Mouse (Mus musculus) kidney, embryonic 16.5 days (tissue): Measurements from ENCODE around the gene Clpsl2. TPM values are rescaled to one million over a fixed set of nuclear protein-coding genes. Genes with fewer than 3 reads are reported as not detected.

Experiments used
- ATAC-seq: fragments of 200-750 bp; cut with Nextera tagmentation; 2 replicates; pipeline ENCODE4 v1.8.0; 2017; ENCODE audit warnings: moderate TSS enrichment; ENCODE audit not compliant: low FRiP score, low TSS enrichment
- H3K27ac ChIP-seq: fragments of 300-500 bp; sonication (generic); 2 replicates; pipeline ENCODE4 v1.5.1; 2014; ENCODE audit warnings: low read length
- H3K27me3 ChIP-seq: fragments of 300-500 bp; sonication (generic); 2 replicates; pipeline ENCODE4 v1.6.1; 2014; ENCODE audit warnings: low read length, control low read depth, mixed read lengths; ENCODE audit not compliant: insufficient read depth
- H3K36me3 ChIP-seq: fragments of 300-500 bp; sonication (generic); 2 replicates; pipeline ENCODE4 v1.6.1; 2014; ENCODE audit warnings: low read length, control low read depth, mixed read lengths; ENCODE audit not compliant: insufficient read depth
- H3K4me1 ChIP-seq: fragments of 300-500 bp; sonication (generic); 2 replicates; pipeline ENCODE4 v1.6.1; 2014; ENCODE audit warnings: low read length, control low read depth, mixed read lengths; ENCODE audit not compliant: insufficient read depth
- H3K4me2 ChIP-seq: fragments of 300-500 bp; sonication (generic); replicated peaks from 2 replicates; pipeline ENCODE4 v1.6.1; 2014; ENCODE audit warnings: low read depth, low read length
- H3K4me3 ChIP-seq: fragments of 300-500 bp; sonication (generic); 2 replicates; pipeline ENCODE4 v1.5.1; 2014; ENCODE audit warnings: mild to moderate bottlenecking, low read length
- H3K9ac ChIP-seq: fragments of 300-500 bp; sonication (generic); replicated peaks from 2 replicates; pipeline ENCODE4 v1.6.1; 2014; ENCODE audit warnings: low read length
- H3K9me3 ChIP-seq: fragments of 300-500 bp; sonication (generic); 2 replicates; pipeline ENCODE4 v1.6.1; 2016; ENCODE audit warnings: low read length, control low read depth
- WGBS: fragments of 180-500 bp; shearing (Covaris S2); extraction: QIAGEN DNeasy Blood & Tissue Kit; methylation state at CpG from one replicate; pipeline ENCODE4 v1.1.7; 2014; 5-methylcytosine and 5-hydroxymethylcytosine counted together
- microRNA-seq: library from miRNA; unstranded; fragments of <30 nt; microRNA quantifications from one replicate; pipeline ENCODE4, GENCODE M21; 2016
- polyA plus RNA-seq: library from polyadenylated mRNA; unstranded; fragments of >200 nt; fragmentation: Nextera tagmentation; extraction: Ambion mirVana; gene quantifications from 2 replicates; pipeline ENCODE4 v1.2.1, GENCODE M21; 2015

Clpsl2 gene
- polyA plus RNA-seq, 1 experiment from 2014 or later = not detected

DNA sequence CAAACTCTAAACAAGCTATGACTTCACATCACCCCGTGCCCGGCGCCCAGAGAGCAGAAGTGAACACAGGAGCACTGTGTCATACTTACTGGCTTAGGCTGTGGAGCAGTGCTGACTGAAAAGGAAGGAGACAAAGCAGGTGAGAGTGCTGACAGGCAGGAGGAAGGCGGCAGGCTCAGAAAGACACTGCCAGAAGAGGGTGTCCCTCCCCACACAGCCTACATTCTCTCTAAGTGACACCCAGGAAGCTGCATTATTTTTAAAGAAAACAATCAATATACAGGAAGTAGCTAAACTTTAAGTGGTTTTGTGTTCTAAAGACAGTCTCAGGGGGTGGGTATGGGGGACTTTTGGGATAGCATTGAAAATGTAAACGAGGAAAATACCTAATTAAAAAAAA is 51.6 kb downstream of the Clpsl2 start:
- Histone ChIP-seq H3K9ac (no peak overlapping the region), H3K27ac (no peak overlapping the region), H3K27me3 (no peaks in the 10 kb centered on the region), H3K4me2 (no peak overlapping the region), H3K9me3 (no peaks in the 10 kb centered on the region), H3K4me3 (no peak overlapping the region), H3K36me3 (peaks cover 80% of the 10 kb centered on the region), H3K4me1 (no peaks in the 10 kb centered on the region)
- no peak for ATAC-seq
- WGBS = 88% methylated on average over 5 of the region's 5 CpGs

DNA sequence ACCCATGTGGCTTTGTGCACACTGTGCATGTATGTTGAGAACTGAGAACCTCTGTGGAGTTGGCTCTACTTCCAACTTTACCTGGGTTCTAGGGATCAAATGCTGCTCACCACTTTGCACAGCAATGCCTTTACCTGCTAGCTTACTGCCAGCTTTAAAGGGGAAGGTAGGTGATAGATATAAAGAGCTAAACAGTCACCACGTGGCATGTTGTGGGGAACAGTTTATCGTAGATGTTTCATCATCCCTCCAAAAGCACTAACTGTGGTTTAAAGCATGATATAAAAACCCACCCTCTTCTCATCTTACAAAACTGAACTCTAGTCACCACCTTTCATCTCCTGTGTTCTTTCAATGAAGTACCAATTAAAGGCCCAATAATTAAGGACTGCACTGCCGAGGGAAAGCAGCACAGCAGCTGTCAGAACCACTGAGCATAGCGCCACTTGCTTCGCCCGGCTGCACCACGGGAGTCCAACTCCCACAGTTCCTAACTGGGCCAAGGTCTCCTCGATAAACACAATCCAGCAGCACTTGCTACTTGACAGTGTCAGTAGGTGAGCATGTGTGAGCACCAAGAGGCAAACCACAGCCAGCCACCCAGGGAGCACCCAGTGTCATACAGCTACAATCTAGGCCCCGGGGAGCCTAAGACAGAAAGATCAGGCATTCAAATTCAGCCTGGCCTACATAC is 52.5 kb downstream of the Clpsl2 start:
- no peaks in the 10 kb centered on the region for H3K27me3 ChIP-seq
- H3K4me3 ChIP-seq = no peak overlapping the region
- no peak overlapping the region for H3K4me2 ChIP-seq
- H3K4me1 ChIP-seq = no peaks in the 10 kb centered on the region
- H3K27ac ChIP-seq = no peak overlapping the region
- peaks cover 76% of the 10 kb centered on the region for H3K36me3 ChIP-seq
- no peak overlapping the region for H3K9ac ChIP-seq
- no peaks in the 10 kb centered on the region for H3K9me3 ChIP-seq
- ATAC-seq = no peak
- 60% methylated on average over 9 of the region's 9 CpGs for WGBS

Small RNA genes within 50 kb of the gene (microRNA-seq; reads per million reads assigned to microRNA genes)
- not detected for gene Gm25195
- gene Mir6969 = not detected

Other genes starting within 250 kb of the Clpsl2 start
- 32.3 and 34.0 TPM in 2 replicates for gene Fance, start 235.9 kb upstream of the Clpsl2 start, polyA plus RNA-seq
- gene Rpl10a, start 220.9 kb upstream of the Clpsl2 start, polyA plus RNA-seq = 543 and 653 TPM in 2 replicates
- gene Tead3, start 198.6 kb upstream of the Clpsl2 start, polyA plus RNA-seq = 10.7 and 11.5 TPM in 2 replicates
- gene Tulp1, start 184.2 kb upstream of the Clpsl2 start, polyA plus RNA-seq = 6.4 and 8.7 TPM in 2 replicates
- 35.5 and 36.0 TPM in 2 replicates for gene Fkbp5, start 31.9 kb upstream of the Clpsl2 start, polyA plus RNA-seq
- gene Armc12, start 18.6 kb upstream of the Clpsl2 start, polyA plus RNA-seq = not detected in 2 replicates
- gene Clps, start 11.4 kb downstream of the Clpsl2 start, polyA plus RNA-seq = not detected in 2 replicates
- gene Lhfpl5, start 26.2 kb downstream of the Clpsl2 start, polyA plus RNA-seq = 0.61 and 0.89 TPM in 2 replicates
- gene Srpk1, start 73.3 kb downstream of the Clpsl2 start, polyA plus RNA-seq = 73.7 and 88.3 TPM in 2 replicates
- 0.46 and 0.53 TPM in 2 replicates for gene Slc26a8, start 140.8 kb downstream of the Clpsl2 start, polyA plus RNA-seq
- 42.6 and 44.3 TPM in 2 replicates for gene Mapk14, start 141.9 kb downstream of the Clpsl2 start, polyA plus RNA-seq
- 1.8 and 4.2 TPM in 2 replicates for gene AC170998.1, start 176.7 kb downstream of the Clpsl2 start, polyA plus RNA-seq
- 52.5 and 57.2 TPM in 2 replicates for gene Mapk13, start 219.9 kb downstream of the Clpsl2 start, polyA plus RNA-seq